Mouse (Mus musculus) cerebellum, adult 8-10 months (tissue): ENCODE results near the gene Olfr106-ps.

Experiments
- DNase-seq: peaks from one replicate; pipeline ENCODE4 v3.0.0; 2022

Olfr106-ps gene

GRCm38 (mm10) chr17:37390093-37390492 lies at the start of gene Olfr106-ps:
Olfr106-ps (plus strand) TSS chr17:37390393.
- DNase-seq = no peak

GRCm38 (mm10) chr17:37359282-37359681 lies 30.9 kb upstream of the Olfr106-ps start, which contains the start of gene Olfr104-ps:
Olfr104-ps (plus strand) TSS chr17:37359582.
- DNase-seq = no peak

- DNase-seq = no peak
These were observed 11.5 kb upstream of the Olfr106-ps start, which contains the start of gene Olfr105-ps for GRCm38 (mm10) chr17:37378733-37379132. Olfr105-ps (plus strand) TSS chr17:37379033.

GRCm38 (mm10) chr17:37398926-37399325 lies 8.7 kb downstream of the Olfr106-ps start, which contains the start of gene Olfr107:
Olfr107 (plus strand) TSS chr17:37399226.
- DNase-seq = no peak

GRCm38 (mm10) chr17:37413380-37413779 lies 23.2 kb downstream of the Olfr106-ps start:
- no peak for DNase-seq

- no peak for DNase-seq
These were observed 55.0 kb downstream of the Olfr106-ps start, which contains the start of gene Olfr108 for GRCm38 (mm10) chr17:37445180-37445579. Olfr108 (plus strand) TSS chr17:37445480.
